Mouse (Mus musculus): ENCODE data around the gene Timeless. TPM values are rescaled to one million over a fixed set of nuclear protein-coding genes. Genes with fewer than 3 reads are reported as not detected.
"Not testable (repeated sequence)": the region's sequence is repeated elsewhere in the genome, so short reads cannot be mapped to it uniquely, and the experiment has no call there.

Gene Timeless
- polyA plus RNA-seq, 1 experiment, result 4.8 TPM

GRCm38 (mm10) chr10:128250565-128250964 is 18.7 kb downstream of the Timeless start:
- no peak overlapping the region for H3K4me3 ChIP-seq (ENCODE audit: extremely low read depth, insufficient read depth, insufficient read length)
- 94% methylated on average over 13 of the region's 13 CpGs for WGBS
- H3K36me3 ChIP-seq (ENCODE audit: control insufficient read depth, insufficient read depth, low read length), result peaks cover 18% of the 10 kb centered on the region

DNA sequence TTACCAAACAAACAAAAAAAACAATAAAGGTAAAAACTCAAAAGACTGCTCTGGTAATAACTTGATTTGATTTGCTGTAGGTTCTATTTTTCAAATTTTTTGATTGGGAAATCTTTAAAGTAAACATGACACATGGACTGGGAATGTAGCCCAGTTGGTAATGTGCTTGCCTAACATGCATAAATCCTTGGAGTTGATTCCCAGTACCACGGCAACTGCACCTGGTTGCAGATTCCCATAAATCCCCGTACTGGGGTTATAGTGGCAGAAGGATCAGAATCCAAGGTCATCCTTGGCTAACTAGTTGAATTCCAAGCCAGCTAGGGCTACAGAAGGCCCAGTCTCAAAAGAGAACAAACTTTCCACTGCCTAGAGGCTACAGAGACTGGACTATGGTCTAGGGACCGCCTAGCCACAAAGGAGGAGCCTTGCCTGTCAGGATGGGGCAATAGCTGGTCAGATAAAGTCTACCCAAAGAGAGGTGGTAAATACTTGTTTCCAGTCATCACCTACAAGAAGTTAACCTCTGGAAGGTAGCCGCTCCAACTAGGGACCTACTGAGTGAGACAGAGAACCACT is 21.9 kb downstream of the Timeless start, which contains the start of gene Apon:
TSS of gene Apon (plus strand) at position 420 of the 579 bp plus-strand sequence.
- TF ChIP-seq CTCF (IDR thresholded peaks at IDR 0.05; ENCODE audit: extremely low read depth, insufficient read depth, insufficient read length, insufficient replicate concordance) (no peak), POLR2A (IDR thresholded peaks at IDR 0.05; ENCODE audit: low read depth, low read length) (no peak)
- H3K27me3 ChIP-seq (ENCODE audit: control insufficient read depth, insufficient read depth, low read length), result no peaks in the 10 kb centered on the region
- DNase-seq (ENCODE audit: low read depth in 1 of 2, low spot score in 2 of 2), result no peak
- WGBS, result 88% methylated on average over 4 of the region's 4 CpGs
- H3K36me3 ChIP-seq (ENCODE audit: control insufficient read depth, insufficient read depth, low read length), result peaks cover 14% of the 10 kb centered on the region
- no peaks in the 10 kb centered on the region for H3K4me1 ChIP-seq (ENCODE audit: control insufficient read depth, insufficient read depth, insufficient read length)
- H3K4me3 ChIP-seq (ENCODE audit: extremely low read depth, insufficient read depth, insufficient read length), result no peak within 1 kb of the TSS
- H3K27ac ChIP-seq (ENCODE audit: insufficient read depth, low read length), result no peak within 1 kb of the TSS

More at GRCm38 (mm10) chr10:128250565-128250964, 18.7 kb downstream of the Timeless start:
- Histone ChIP-seq H3K4me1 (ENCODE audit: control insufficient read depth, insufficient read depth, insufficient read length) (no peaks in the 10 kb centered on the region), H3K27ac (ENCODE audit: insufficient read depth, low read length) (no peak overlapping the region), H3K27me3 (ENCODE audit: control insufficient read depth, insufficient read depth, low read length) (no peaks in the 10 kb centered on the region)
- DNase-seq (ENCODE audit: low read depth in 1 of 2, low spot score in 2 of 2), result no peak
- TF ChIP-seq CTCF (IDR thresholded peaks at IDR 0.05; ENCODE audit: extremely low read depth, insufficient read depth, insufficient read length, insufficient replicate concordance) (no peak), POLR2A (IDR thresholded peaks at IDR 0.05; ENCODE audit: low read depth, low read length) (no peak)

GRCm38 (mm10) chr10:128255925-128256324 is 24.1 kb downstream of the Timeless start:
- no peak for DNase-seq (ENCODE audit: low read depth in 1 of 2, low spot score in 2 of 2)
- no peak overlapping the region for H3K27ac ChIP-seq (ENCODE audit: insufficient read depth, low read length)
- H3K27me3 ChIP-seq (ENCODE audit: control insufficient read depth, insufficient read depth, low read length), result no peaks in the 10 kb centered on the region
- no peak for TF ChIP-seq CTCF (IDR thresholded peaks at IDR 0.05; ENCODE audit: extremely low read depth, insufficient read depth, insufficient read length, insufficient replicate concordance)
- TF ChIP-seq POLR2A (IDR thresholded peaks at IDR 0.05; ENCODE audit: low read depth, low read length), result no peak
- H3K36me3 ChIP-seq (ENCODE audit: control insufficient read depth, insufficient read depth, low read length), result peaks cover 3% of the 10 kb centered on the region
- H3K4me3 ChIP-seq (ENCODE audit: extremely low read depth, insufficient read depth, insufficient read length), result no peak overlapping the region
- 93% methylated on average over 8 of the region's 8 CpGs for WGBS
- peaks cover 9% of the 10 kb centered on the region; the same call in 1 of the 2 replicates for H3K4me1 ChIP-seq (ENCODE audit: control insufficient read depth, insufficient read depth, insufficient read length)

DNA sequence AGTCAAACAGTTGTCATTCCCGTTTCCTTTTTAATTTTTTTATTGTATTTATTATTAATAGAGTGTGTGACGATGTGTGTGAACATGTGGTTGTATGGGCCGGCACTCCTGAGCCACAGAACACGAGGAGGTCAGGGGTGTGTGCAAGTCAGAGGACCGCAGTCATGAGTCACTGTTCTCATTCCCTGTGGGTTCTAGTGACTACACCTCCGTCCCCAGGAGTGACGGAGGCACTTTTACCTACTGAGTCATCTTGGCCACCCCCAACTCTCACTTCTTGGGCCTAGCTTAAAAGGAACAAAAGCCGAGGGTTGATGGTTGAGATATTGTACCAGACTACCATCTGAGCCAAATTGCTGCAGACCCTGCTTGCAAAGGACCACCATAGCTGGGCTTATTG is 24.5 kb downstream of the Timeless start:
- H3K27ac ChIP-seq (ENCODE audit: insufficient read depth, low read length), result no peak overlapping the region
- no peak overlapping the region for H3K4me3 ChIP-seq (ENCODE audit: extremely low read depth, insufficient read depth, insufficient read length)
- no peaks in the 10 kb centered on the region for H3K27me3 ChIP-seq (ENCODE audit: control insufficient read depth, insufficient read depth, low read length)
- WGBS, result 91% methylated on average over 8 of the region's 8 CpGs
- TF ChIP-seq CTCF (IDR thresholded peaks at IDR 0.05; ENCODE audit: extremely low read depth, insufficient read depth, insufficient read length, insufficient replicate concordance), result no peak
- TF ChIP-seq POLR2A (IDR thresholded peaks at IDR 0.05; ENCODE audit: low read depth, low read length), result no peak
- H3K36me3 ChIP-seq (ENCODE audit: control insufficient read depth, insufficient read depth, low read length), result peaks cover 3% of the 10 kb centered on the region
- no peak for DNase-seq (ENCODE audit: low read depth in 1 of 2, low spot score in 2 of 2)
- H3K4me1 ChIP-seq (ENCODE audit: control insufficient read depth, insufficient read depth, insufficient read length), result peaks cover 9% of the 10 kb centered on the region; the same call in 1 of the 2 replicates

DNA sequence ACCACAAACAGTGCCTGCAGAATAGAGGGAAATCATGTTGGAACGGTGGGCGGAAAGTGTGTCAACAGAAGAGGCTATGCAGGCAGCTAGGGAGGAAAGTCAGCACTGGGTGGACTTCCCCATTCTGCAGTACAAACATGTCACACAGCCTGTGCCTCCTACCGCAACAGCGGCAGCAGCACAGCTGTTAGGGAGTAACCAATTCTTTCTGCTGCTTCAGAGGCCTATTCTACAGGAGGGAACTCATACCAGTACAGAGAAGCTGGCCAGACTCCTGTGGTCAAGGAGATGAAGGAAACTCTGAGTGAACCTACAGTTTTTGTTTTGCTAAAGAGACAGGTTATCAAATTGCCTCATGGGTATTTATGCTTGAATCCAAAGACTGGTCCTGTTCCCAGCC is 27.1 kb downstream of the Timeless start:
- DNase-seq (ENCODE audit: low read depth in 1 of 2, low spot score in 2 of 2), result peak; percentile 33 to 48
- TF ChIP-seq POLR2A (IDR thresholded peaks at IDR 0.05; ENCODE audit: low read depth, low read length) (no peak), CTCF (IDR thresholded peaks at IDR 0.05; ENCODE audit: extremely low read depth, insufficient read depth, insufficient read length, insufficient replicate concordance) (no peak)
- 16% methylated on average over 4 of the region's 4 CpGs for WGBS
- Histone ChIP-seq H3K4me3 (ENCODE audit: extremely low read depth, insufficient read depth, insufficient read length) (no peak overlapping the region), H3K4me1 (ENCODE audit: control insufficient read depth, insufficient read depth, insufficient read length) (peaks cover 21% of the 10 kb centered on the region), H3K27me3 (ENCODE audit: control insufficient read depth, insufficient read depth, low read length) (no peaks in the 10 kb centered on the region), H3K36me3 (ENCODE audit: control insufficient read depth, insufficient read depth, low read length) (no peaks in the 10 kb centered on the region), H3K27ac (ENCODE audit: insufficient read depth, low read length) (peak overlapping the region; percentile 67)

DNA sequence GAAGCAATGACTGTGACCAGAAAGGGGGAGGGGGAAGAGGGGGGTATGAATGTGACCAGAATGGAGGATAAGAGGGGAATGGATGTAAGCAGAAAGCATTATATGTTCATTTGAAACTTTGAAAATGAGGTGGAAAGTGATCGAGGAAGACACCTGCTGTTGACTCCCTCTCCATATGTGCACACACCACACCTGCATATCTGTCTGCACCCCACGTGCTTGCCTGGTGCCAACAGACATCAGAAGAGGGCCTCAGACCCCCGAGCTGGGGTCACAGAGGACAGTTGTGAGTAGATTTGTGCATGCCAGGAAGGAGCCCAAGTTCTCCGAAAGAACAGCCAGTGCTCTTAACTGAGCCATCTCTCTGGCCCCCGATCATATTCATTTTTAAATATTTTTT is 28.1 kb downstream of the Timeless start:
- Histone ChIP-seq H3K4me3 (ENCODE audit: extremely low read depth, insufficient read depth, insufficient read length) (no peak overlapping the region), H3K4me1 (ENCODE audit: control insufficient read depth, insufficient read depth, insufficient read length) (peaks cover 21% of the 10 kb centered on the region), H3K36me3 (ENCODE audit: control insufficient read depth, insufficient read depth, low read length) (no peaks in the 10 kb centered on the region), H3K27ac (ENCODE audit: insufficient read depth, low read length) (no peak overlapping the region), H3K27me3 (ENCODE audit: control insufficient read depth, insufficient read depth, low read length) (no peaks in the 10 kb centered on the region)
- TF ChIP-seq POLR2A (IDR thresholded peaks at IDR 0.05; ENCODE audit: low read depth, low read length) (no peak), CTCF (IDR thresholded peaks at IDR 0.05; ENCODE audit: extremely low read depth, insufficient read depth, insufficient read length, insufficient replicate concordance) (no peak)
- 70% methylated on average over 5 of the region's 5 CpGs for WGBS
- no peak for DNase-seq (ENCODE audit: low read depth in 1 of 2, low spot score in 2 of 2)

DNA sequence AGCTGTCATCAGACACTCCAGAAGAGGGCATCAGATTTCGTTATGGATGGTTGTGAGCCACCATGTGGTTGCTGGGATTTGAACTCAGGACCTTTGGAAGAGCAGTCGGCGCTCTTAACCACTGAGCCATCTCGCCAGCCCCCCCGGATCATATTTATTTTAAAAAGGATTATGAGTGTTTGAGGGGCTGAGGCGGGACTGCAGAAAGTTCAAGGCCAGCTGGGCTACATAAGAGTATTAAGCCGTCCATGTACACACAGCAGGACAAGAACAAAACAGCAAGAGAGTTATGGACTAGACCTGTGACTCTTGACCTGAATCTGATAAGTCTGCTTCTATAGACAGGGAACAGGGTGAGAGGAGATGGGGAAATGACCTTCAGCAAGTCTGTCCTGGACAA is 28.5 kb downstream of the Timeless start:
- H3K36me3 ChIP-seq (ENCODE audit: control insufficient read depth, insufficient read depth, low read length); DNase-seq (ENCODE audit: low read depth in 1 of 2, low spot score in 2 of 2): not testable (repeated sequence)
- WGBS, result 91% methylated on average over 7 of the region's 7 CpGs

More for the DNA sequence above, 28.5 kb downstream of the Timeless start:
- H3K27ac ChIP-seq (ENCODE audit: insufficient read depth, low read length); H3K27me3 ChIP-seq (ENCODE audit: control insufficient read depth, insufficient read depth, low read length); H3K4me3 ChIP-seq (ENCODE audit: extremely low read depth, insufficient read depth, insufficient read length): not testable (repeated sequence)
- H3K4me1 ChIP-seq (ENCODE audit: control insufficient read depth, insufficient read depth, insufficient read length), result peaks cover 21% of the 10 kb centered on the region
